Mouse (Mus musculus) cerebellum, adult (tissue): ENCODE data around the gene Skor1.

Source experiments
- ATAC-seq: cut with Nextera tagmentation; 2 replicates; pipeline ENCODE4 v1.9.2; 2017; ENCODE audit warnings: mild to moderate bottlenecking, moderate library complexity, mixed read lengths; ENCODE audit not compliant: insufficient number of reproducible peaks, low FRiP score, low TSS enrichment

The Skor1 gene

GRCm38 (mm10) chr9:63148410-63149371, at the start of gene Skor1:
Skor1 (minus strand) TSS chr9:63148961.
- ATAC-seq = no peak

DNA sequence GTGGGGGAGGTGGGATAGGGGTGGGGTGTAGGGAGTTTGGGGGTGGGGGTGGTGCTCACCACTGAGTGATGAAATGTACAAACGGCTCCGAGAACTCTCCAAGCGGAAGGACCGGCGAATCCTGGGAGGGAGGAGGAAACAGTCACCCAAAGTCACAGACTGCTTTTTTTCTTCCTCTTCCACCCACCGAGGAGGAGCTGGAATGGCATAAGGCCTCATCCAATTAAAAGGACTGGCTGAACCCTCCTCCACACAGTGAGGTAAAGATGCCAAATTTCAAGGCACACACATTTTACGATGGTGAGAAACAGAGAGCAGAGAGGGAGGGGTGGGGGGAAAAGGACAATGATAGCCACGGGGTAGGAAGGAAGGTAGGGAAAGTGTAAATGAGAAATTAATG, 48.5 kb upstream of the Skor1 start:
- ATAC-seq = no peak

GRCm38 (mm10) chr9:63196114-63196682, 47.4 kb upstream of the Skor1 start:
- ATAC-seq = no peak

DNA sequence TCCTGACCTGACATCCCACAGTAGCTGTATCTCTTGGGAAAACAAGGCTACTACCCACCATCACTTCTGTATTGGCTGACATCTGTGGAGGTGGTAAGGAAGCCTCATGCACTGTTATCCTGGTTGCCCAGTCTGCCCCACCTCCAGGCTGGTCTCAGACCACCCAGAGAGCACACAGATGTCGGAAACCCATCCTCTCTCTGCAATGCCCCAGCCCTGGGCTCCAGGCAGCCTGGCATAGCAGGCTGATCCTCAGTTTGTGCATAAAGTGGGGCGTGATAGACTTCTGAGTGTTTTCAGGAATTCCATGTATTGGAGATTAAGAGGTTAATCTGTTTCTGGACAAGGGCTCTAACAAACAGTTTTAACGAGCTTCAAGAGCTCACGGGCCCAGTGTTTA, 46.8 kb upstream of the Skor1 start:
- no peak for ATAC-seq

- ATAC-seq = no peak
These were observed 46.0 kb upstream of the Skor1 start for GRCm38 (mm10) chr9:63194791-63195190.

GRCm38 (mm10) chr9:63192809-63193208, 44.0 kb upstream of the Skor1 start:
- ATAC-seq = no peak

- no peak for ATAC-seq
These were observed 38.5 kb upstream of the Skor1 start for GRCm38 (mm10) chr9:63187310-63187709.

- no peak for ATAC-seq
These were observed 36.5 kb upstream of the Skor1 start for GRCm38 (mm10) chr9:63185249-63185648.

GRCm38 (mm10) chr9:63183864-63184263, 35.1 kb upstream of the Skor1 start:
- no peak for ATAC-seq

GRCm38 (mm10) chr9:63182306-63182960, 33.7 kb upstream of the Skor1 start:
- no peak for ATAC-seq

- ATAC-seq = no peak
These were observed 32.8 kb upstream of the Skor1 start for GRCm38 (mm10) chr9:63181337-63182178.

GRCm38 (mm10) chr9:63178296-63178695, 29.5 kb upstream of the Skor1 start:
- no peak for ATAC-seq

DNA sequence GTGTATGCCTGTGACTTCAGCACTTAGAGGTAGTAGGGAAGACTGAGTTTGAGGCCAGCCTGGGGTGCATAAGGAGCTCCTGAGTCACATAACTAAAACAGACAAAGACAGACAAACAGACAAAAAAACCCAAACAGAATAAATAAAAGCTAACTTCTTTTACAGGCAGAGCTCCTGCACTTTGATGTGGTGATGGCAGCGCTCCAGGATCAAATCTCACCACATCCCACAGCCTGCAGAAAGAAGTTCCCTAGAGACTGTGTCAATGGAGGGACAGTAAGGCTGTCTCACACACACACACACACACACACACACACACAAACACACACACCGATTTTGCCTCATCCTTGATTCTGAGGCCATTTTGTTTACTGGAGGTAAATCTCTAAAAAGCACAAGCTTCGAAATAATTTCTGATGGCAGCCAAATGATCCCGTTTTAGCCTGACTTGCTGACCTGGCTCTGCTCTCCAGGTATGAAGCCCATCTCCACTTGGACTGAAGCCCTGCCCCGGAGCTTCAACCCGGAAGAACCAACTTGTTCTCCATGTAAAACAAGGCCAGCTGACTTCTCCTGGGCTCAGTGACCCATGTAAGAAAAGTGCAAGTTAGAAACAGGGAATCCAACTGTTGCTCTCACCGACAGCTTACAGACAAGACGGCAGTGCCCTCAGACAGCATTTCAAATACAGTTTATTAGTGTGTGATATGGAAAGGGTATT, 25.4 kb upstream of the Skor1 start:
- no peak for ATAC-seq

GRCm38 (mm10) chr9:63171951-63172350, 23.2 kb upstream of the Skor1 start:
- ATAC-seq = no peak

GRCm38 (mm10) chr9:63169127-63169526, 20.4 kb upstream of the Skor1 start:
- no peak for ATAC-seq

DNA sequence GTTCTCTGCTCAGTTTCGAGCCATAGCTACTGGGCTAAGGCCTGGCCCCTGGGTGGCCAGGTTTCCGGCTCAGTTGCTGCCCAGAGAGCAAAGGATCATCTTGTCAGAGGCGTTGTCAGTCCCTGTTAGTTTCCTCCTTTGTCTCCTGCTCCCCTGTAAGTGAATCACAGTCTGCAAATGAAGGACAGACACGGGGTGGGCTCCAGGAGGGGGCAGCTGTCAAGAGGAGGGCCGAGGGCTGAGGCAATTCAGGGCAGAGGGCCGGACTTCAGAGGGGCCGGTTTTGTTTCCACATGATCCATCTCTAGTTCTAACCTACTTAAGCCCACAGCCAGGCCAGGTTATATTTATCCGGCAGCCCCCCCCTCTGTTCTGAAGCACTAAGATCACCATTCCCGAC, 16.3 kb upstream of the Skor1 start:
- ATAC-seq = no peak

- ATAC-seq = no peak
These were observed 15.0 kb upstream of the Skor1 start for GRCm38 (mm10) chr9:63163756-63164155.

- ATAC-seq = no peak
These were observed 3.2 kb upstream of the Skor1 start for GRCm38 (mm10) chr9:63151949-63152348.

DNA sequence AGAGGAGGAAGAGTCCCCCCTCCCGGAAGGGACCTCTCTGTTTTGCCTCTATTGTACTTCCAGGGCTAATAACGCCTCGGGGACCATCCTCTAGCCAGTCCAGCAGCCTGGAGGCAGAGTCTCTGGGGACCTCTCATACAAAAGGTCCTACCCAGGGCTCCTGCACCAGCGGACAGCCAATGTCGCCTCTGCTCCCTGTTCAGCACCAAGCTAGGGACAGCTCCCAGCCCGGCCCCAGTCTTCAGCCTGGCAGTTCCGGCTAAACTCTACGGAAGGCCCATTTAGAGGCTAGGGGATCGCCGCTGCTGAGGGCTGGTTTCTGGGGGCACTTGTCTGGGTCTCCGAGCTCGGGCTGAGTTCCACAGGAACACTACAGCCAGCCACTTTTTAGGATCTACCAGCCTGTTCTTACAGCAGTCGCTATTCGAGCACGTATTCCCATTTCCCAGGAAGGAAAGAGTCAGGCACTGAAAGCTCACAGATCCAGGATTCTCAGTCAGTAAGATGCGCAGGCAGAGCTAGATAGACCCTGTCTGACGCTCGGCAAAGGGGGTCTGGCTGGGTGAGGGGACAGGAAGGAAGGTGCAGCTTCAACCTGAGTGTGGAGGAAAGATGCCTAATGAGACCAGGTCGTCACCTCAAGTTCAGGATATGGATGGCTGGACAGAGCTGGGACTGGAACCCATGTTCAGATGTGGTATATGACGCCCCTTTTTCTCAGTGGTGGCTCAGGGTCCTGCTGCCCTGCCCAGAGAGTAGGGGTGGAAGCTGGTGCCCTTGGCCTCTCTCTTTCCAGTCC, 2.5 kb upstream of the Skor1 start:
- ATAC-seq = no peak
